9 mouse cellular contexts compared by ENCODE assay signal in genomic region chr5:74061408-74062047, GRCm38 (mm10). TPM values are rescaled to one million over a fixed set of nuclear protein-coding genes. Genes with fewer than 3 reads are reported as not detected.
DNase-seq lines count a peak whose midpoint lies in the region; ATAC-seq and TF ChIP-seq lines count a peak whose summit lies in the region.
"Had no signal": no experiment of that assay in that cellular context is flagged by ENCODE, and none has a peak within 500 bp of the region (broad histone marks: within the 10 kb centered on the region; RNA-seq: fewer than 3 reads in every experiment).

No protein-coding gene starts in this region.

- H3K4me1 ChIP-seq in midbrain, embryonic 14.5 days (ENCODE audit: control insufficient read depth, insufficient read depth, low read length) = peaks cover 15% of the 10 kb centered on the region
- peaks cover 19% of the 10 kb centered on the region for H3K4me1 ChIP-seq in midbrain, embryonic 10.5 days
- H3K4me1 ChIP-seq in forebrain, postnatal 0 days (ENCODE audit: insufficient read depth) = peaks cover 18% of the 10 kb centered on the region
- 0 out of 2 replicates have a peak, but pooled peaks cover 2% of the 10 kb centered on the region for H3K4me1 ChIP-seq in stomach, postnatal 0 days (replicated peaks; ENCODE audit: control insufficient read depth, insufficient read depth)

- H3K4me3 ChIP-seq in gastrocnemius, adult 2 months = peak overlapping the region; percentile 35; the same call in 1 of the 2 replicates
- H3K4me3 ChIP-seq in midbrain, embryonic 14.5 days (replicated peaks; ENCODE audit: low read depth, low read length) = no peak overlapping the region
- no peak overlapping the region for H3K4me3 ChIP-seq in midbrain, embryonic 10.5 days
- peak overlapping the region; percentile 20; the same call in 1 of the 2 replicates for H3K4me3 ChIP-seq in forebrain, postnatal 0 days (ENCODE audit: low read depth, low read length)
- 0 out of 2 replicates have a peak overlapping the region, but pooled peaks have one; percentile 15 for H3K4me3 ChIP-seq in stomach, postnatal 0 days (ENCODE audit: low read depth, low read length)
- H3K4me3 ChIP-seq: midbrain, embryonic 12.5 days had no signal

- H3K9ac ChIP-seq in midbrain, embryonic 14.5 days (replicated peaks; ENCODE audit: low read length) = no peak overlapping the region
- H3K9ac ChIP-seq in forebrain, postnatal 0 days = no peak overlapping the region
- no peak overlapping the region for H3K9ac ChIP-seq in stomach, postnatal 0 days (ENCODE audit: low read length)
- H3K9ac ChIP-seq: midbrain, embryonic 12.5 days had no signal

- no peaks in the 10 kb centered on the region for H3K9me3 ChIP-seq in midbrain, embryonic 14.5 days (ENCODE audit: control insufficient read depth, low read length)
- H3K9me3 ChIP-seq in midbrain, embryonic 10.5 days (replicated peaks) = no peaks in the 10 kb centered on the region
- H3K9me3 ChIP-seq in forebrain, postnatal 0 days (ENCODE audit: low read length) = no peaks in the 10 kb centered on the region
- H3K9me3 ChIP-seq in stomach, postnatal 0 days (ENCODE audit: control insufficient read depth, low read length) = no peaks in the 10 kb centered on the region
- H3K9me3 ChIP-seq: midbrain, embryonic 12.5 days had no signal

- intact Hi-C loops in gastrocnemius, adult 2 months (cut with DNase I) = no loop called here

- no peak overlapping the region for H3K4me2 ChIP-seq in midbrain, embryonic 14.5 days (ENCODE audit: low read length)
- H3K4me2 ChIP-seq in forebrain, postnatal 0 days (ENCODE audit: low read depth) = peak overlapping the region; percentile 35
- H3K4me2 ChIP-seq in stomach, postnatal 0 days (replicated peaks; ENCODE audit: low read depth) = peak overlapping the region; percentile 41
- H3K4me2 ChIP-seq: midbrain, embryonic 12.5 days had no signal

- ATAC-seq in midbrain, embryonic 14.5 days (ENCODE audit: low FRiP score, low TSS enrichment) = no peak
- ATAC-seq in forebrain, postnatal 0 days = peak; percentile 69
- no peak for ATAC-seq in stomach, postnatal 0 days (ENCODE audit: low FRiP score, low TSS enrichment)

- 77% methylated on average over 18 of the region's 18 CpGs for WGBS in midbrain, embryonic 14.5 days
- WGBS in midbrain, embryonic 10.5 days = 89% methylated on average over 18 of the region's 18 CpGs
- WGBS in forebrain, postnatal 0 days = 50% methylated on average over 18 of the region's 18 CpGs
- WGBS in stomach, postnatal 0 days = 48% methylated on average over 18 of the region's 18 CpGs

- TF ChIP-seq EP300 in stomach, postnatal 0 days (optimal IDR thresholded peaks at IDR 0.05) = no peak

- H3K27me3 ChIP-seq in midbrain, embryonic 14.5 days (ENCODE audit: control insufficient read depth, insufficient read depth, low read length) = no peaks in the 10 kb centered on the region
- H3K27me3 ChIP-seq in midbrain, embryonic 10.5 days (ENCODE audit: low read depth, poor library complexity, severe bottlenecking) = no peaks in the 10 kb centered on the region
- H3K27me3 ChIP-seq in forebrain, postnatal 0 days (ENCODE audit: insufficient read depth, low read length) = no peaks in the 10 kb centered on the region
- H3K27me3 ChIP-seq in stomach, postnatal 0 days (ENCODE audit: control insufficient read depth, insufficient read depth, low read length) = no peaks in the 10 kb centered on the region

- peak overlapping the region; percentile 6; the same call in 1 of the 2 replicates for H3K27ac ChIP-seq in gastrocnemius, adult 2 months
- H3K27ac ChIP-seq in midbrain, embryonic 14.5 days (replicated peaks; ENCODE audit: low read depth, low read length) = no peak overlapping the region
- H3K27ac ChIP-seq in midbrain, embryonic 10.5 days (replicated peaks) = no peak overlapping the region
- peak overlapping the region; percentile 29 for H3K27ac ChIP-seq in forebrain, postnatal 0 days (ENCODE audit: low read depth, low read length)
- H3K27ac ChIP-seq in stomach, postnatal 0 days (replicated peaks) = peak overlapping the region; percentile 74
- H3K27ac ChIP-seq: midbrain, embryonic 12.5 days had no signal

- no peak for DNase-seq in gastrocnemius, adult 2 months
- DNase-seq in gastrocnemius, postnatal 4 days (ENCODE audit: low spot score in 2 of 2) = no peak
- DNase-seq in midbrain, embryonic 14.5 days = peak; percentile 58
- DNase-seq in midbrain, embryonic 10.5 days (ENCODE audit: low spot score) = no peak
- peak; percentile 77 for DNase-seq in forebrain, postnatal 0 days
- peak; percentile 41 for DNase-seq in stomach, postnatal 0 days (ENCODE audit: low spot score)
- no peak for DNase-seq in Muller cell, postnatal 12 days (ENCODE audit: inconsistent ontology term)
- DNase-seq in thymus, postnatal 0 days (ENCODE audit: low spot score) = no peak

- no peak for TF ChIP-seq CTCF in gastrocnemius, adult 2 months (IDR thresholded peaks at IDR 0.05)
- TF ChIP-seq CTCF in forebrain, postnatal 0 days (IDR thresholded peaks at IDR 0.05; ENCODE audit: low read depth) = no peak
- no peak for TF ChIP-seq CTCF in stomach, postnatal 0 days (IDR thresholded peaks at IDR 0.05; ENCODE audit: low read depth)

- H3K36me3 ChIP-seq in midbrain, embryonic 14.5 days (ENCODE audit: control insufficient read depth, insufficient read depth, low read length) = no peaks in the 10 kb centered on the region
- no peaks in the 10 kb centered on the region for H3K36me3 ChIP-seq in midbrain, embryonic 10.5 days
- no peaks in the 10 kb centered on the region for H3K36me3 ChIP-seq in forebrain, postnatal 0 days (ENCODE audit: insufficient read depth)
- H3K36me3 ChIP-seq in stomach, postnatal 0 days (ENCODE audit: control insufficient read depth, insufficient read depth, low read length) = no peaks in the 10 kb centered on the region
- H3K36me3 ChIP-seq: midbrain, embryonic 12.5 days had no signal

RNA-seq across cellular contexts. Expression of gene Usp46, which starts 6.7 kb away (rescaled TPM):
- total RNA-seq in gastrocnemius, adult 2 months (2021) = 10 to 100 TPM; 12.2 to 19.1 TPM
- total RNA-seq in gastrocnemius, postnatal 4 days (2021) = 10 to 100 TPM; 39.0 to 41.3 TPM
- 39.5 and 49.4 TPM in 2 replicates for polyA plus RNA-seq in midbrain, embryonic 14.5 days (2014; fragmentation: Nextera tagmentation; extraction: Ambion mirVana)
- polyA plus RNA-seq in midbrain, embryonic 10.5 days (2016; fragmentation: Nextera tagmentation; extraction: Ambion mirVana) = 29.7 and 30.1 TPM in 2 replicates
- 62.0 and 65.9 TPM in 2 replicates for total RNA-seq in forebrain, postnatal 0 days (2014; rRNA removed)
- 34.5 and 37.6 TPM in 2 replicates for polyA plus RNA-seq in forebrain, postnatal 0 days (2015; fragmentation: Nextera tagmentation; extraction: Ambion mirVana)
- polyA plus RNA-seq in stomach, postnatal 0 days (2015; fragmentation: Nextera tagmentation; extraction: Ambion mirVana) = 18.7 and 20.0 TPM in 2 replicates
- 3.9 and 4.5 TPM in 2 replicates for polyA plus RNA-seq in thymus, postnatal 0 days (2015; fragmentation: Nextera tagmentation; extraction: Ambion mirVana)

Comparison
In these comparisons a context has a peak if more than half of its experiments do, and no peak if none do; other contexts are left out.
1. DNase-seq: peak in midbrain, embryonic 14.5 days (single experiment), forebrain, postnatal 0 days (single experiment) and stomach, postnatal 0 days (single experiment); none in gastrocnemius, adult 2 months (single experiment), gastrocnemius, postnatal 4 days (0 of 2), midbrain, embryonic 10.5 days (single experiment), Muller cell, postnatal 12 days (single experiment) and thymus, postnatal 0 days (single experiment).
2. H3K27ac ChIP-seq: peak in gastrocnemius, adult 2 months (single experiment), forebrain, postnatal 0 days (single experiment) and stomach, postnatal 0 days (single experiment); none in midbrain, embryonic 14.5 days (single experiment) and midbrain, embryonic 10.5 days (single experiment).
3. H3K4me3 ChIP-seq: peak in gastrocnemius, adult 2 months (single experiment), forebrain, postnatal 0 days (single experiment) and stomach, postnatal 0 days (single experiment); none in midbrain, embryonic 14.5 days (single experiment) and midbrain, embryonic 10.5 days (single experiment).